Mouse (Mus musculus) mouse trophoblast stem cell (cell line): ENCODE results near the gene Cd5.

Source experiments
- in situ Hi-C, 2 experiments: fragments of 300-500 bp; cut with MseI, MboI; formaldehyde crosslinking; loops; 2 replicates in 1 of 2; 3 replicates in 1 of 2; pipeline ENCODE4 v1.15.1; 2025

Gene Cd5

DNA sequence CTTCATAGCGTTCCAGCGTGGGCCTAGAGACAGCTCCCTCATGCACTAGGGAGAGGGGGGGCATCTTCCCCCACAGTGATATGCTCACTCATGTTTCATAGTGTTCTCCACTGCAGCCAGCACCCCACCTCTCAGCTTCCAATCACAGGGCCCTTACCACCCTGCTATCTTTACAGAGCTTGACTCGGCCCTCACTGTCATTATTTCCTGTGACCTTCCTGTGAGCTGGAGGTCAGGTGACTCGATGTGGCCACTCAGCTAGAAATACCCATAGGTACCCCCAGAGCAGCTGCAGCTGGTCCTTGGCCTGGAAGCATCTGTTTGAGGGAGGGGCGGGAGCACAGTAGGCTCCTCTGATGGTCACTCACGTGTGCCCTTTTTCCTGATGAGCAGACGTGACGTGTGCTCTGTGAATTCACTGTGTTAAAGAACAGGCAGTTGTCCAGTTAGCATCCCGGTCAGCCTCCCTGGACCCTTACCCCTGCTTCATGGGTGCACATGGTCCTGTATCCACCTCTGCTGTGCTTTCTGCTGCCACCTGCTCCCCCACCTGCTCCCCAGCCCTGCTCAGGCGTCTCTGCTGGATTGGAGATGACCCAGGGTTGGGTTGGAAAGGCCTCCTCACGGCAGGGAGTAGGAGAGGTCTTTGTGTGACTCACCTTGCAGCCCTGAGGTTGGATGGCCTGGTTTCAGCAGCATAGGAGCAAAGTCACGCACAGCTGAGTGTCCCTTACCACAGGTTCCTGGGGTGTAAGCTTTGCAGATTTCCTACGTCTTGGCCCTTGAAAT lies 31.5 kb downstream of the Cd5 start:
- in situ Hi-C loops: loop anchor here in 1 of 2 experiments (5.0 to 25.0 kb wide), 2 partner anchors 40 to 255 kb away; partner anchors contain the start of gene Ms4a10

DNA sequence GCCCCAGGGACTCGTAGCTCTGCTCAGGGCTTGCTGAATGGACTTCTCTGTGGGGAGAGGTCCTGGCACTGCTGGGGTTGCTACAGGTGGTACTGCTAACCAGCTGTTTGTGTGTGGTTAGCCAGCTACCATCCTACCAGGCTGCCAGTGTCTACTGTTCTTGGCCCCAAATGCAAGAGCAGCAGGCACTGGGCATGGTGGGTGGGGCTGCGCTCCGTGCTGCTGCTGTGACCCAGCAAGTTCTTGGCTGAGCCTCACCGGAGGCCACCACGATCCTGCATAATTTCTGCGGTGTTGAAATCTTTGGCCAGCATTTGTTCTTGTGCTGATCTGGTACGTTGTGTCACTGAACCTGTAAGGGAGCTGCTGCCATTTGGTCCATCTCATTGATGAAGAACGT lies 35.3 kb downstream of the Cd5 start:
- in situ Hi-C loops: loop anchor here in 1 of 2 experiments (25.0 kb wide), 1 partner anchor 259 kb away; the partner anchor contains the start of gene Ms4a10

DNA sequence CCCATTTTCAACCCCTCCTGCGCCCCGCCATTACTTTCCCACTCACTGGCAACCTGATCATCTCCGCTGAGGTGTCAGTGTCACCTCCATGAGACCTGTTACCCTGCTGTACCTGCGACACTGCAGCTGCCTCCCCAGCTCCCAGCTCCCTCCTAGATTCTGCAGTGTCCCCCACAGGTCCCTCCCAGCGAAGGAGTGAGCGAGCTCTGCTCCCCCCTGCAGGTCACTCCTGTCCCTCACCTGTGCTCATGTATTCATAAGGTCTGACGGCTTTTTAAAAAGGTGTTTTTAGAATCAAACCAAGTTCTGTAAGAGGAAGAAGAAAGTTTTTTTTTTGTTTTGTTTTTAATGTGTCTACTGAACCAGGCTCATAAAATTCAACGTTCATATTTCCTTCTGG lies 36.7 kb downstream of the Cd5 start:
- in situ Hi-C loops: loop anchor here in 1 of 2 experiments (25.0 kb wide), 1 partner anchor 260 kb away; the partner anchor contains the start of gene Ms4a10

DNA sequence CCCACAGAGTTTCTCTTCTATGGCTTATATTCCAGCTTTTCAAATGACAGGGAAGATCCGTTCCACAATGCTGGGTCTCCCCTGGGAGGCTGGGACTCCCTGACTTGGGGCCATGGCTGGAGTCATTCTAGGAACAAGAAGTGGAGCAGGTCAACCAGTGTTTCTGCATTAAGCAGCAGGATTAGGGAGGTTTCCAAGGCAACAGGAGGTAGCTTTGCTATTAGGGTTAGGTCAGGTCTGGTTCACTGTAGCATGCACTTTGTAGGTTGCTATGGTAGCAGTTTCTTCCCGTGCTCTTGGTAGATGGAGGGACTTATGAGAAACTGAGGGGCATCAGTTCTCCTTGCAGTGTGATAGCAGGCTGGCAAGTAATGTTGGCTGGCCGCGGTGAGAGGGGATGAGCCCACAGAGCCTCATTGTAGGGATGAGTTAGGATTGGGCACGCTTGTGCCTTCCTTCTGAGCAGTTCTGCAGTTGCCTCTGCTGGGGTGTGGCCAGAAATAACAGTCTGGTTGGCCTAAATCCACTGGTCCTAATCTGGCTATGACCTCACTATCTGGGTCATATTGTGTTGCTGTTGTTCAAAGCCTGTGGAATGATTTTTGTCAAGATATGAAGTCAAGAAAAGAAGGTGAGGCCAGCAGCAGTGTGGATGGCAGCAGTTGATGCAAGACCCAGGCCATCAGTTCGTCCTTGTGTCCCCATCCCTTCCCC lies 37.6 kb downstream of the Cd5 start:
- in situ Hi-C loops: loop anchor here in 1 of 2 experiments (25.0 kb wide), 1 partner anchor 261 kb away; the partner anchor contains the start of gene Ms4a10

DNA sequence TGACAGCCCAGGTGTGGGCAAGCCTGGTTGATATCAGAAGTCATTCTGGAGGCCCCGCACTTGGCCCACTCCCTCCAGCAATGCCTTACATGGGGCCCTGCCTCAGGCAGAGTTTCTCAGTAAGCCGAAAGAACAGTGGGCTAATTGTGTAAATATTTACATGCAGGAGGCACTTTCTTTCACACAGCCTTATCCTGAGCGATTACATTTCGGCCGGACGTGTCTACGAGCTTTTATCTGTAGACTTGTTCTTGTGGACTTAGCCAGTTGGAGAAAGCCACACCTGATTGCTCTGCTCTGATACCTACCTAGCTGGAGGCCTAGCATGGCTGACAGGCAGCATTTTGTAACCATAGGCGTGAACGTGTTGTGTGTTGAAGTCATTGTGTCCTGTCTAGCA lies 39.0 kb downstream of the Cd5 start:
- in situ Hi-C loops: loop anchor here in 1 of 2 experiments (25.0 kb wide), 1 partner anchor 262 kb away; the partner anchor contains the start of gene Ms4a10

DNA sequence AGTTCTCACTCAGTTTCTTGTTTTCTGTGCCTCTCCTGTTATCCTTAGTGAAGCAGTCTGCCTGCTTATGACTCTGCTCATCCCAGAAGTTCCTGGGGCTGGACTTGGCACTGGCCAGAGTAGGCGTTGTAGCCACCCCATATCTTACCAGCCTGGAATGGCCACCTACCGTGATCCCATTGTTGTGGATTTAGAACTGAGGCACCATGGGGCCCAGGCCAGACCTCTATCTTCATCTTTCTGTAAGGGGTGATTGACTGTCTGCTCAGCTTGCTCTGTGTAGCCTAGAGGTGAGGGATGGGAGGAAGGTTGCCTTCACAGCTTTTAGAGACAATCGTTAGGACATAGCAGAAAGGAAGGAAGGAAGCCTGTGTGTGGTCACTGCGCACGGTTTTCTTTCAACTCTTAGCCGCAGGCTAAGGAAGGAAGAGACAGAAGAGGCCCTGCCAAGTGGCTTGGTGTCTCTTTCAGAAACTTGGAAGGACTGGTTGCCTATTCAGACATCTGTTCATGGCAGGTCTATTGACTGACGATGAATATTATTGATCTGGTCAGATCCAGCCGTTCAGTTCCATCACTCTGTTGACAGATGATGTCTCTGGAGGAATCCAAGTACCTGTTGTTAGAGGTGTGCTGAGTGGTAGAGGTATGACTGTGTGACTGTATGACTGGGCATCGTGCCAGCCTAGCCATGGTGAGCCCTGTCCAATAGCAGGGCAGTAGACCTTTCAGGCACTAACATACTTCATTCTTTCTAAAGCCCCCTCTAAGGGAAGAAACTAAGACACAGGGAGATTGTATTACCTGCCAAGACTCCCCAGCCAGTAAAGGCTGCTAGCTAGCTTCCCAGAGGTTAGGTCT lies 40.4 kb downstream of the Cd5 start:
- in situ Hi-C loops: no loop called here

DNA sequence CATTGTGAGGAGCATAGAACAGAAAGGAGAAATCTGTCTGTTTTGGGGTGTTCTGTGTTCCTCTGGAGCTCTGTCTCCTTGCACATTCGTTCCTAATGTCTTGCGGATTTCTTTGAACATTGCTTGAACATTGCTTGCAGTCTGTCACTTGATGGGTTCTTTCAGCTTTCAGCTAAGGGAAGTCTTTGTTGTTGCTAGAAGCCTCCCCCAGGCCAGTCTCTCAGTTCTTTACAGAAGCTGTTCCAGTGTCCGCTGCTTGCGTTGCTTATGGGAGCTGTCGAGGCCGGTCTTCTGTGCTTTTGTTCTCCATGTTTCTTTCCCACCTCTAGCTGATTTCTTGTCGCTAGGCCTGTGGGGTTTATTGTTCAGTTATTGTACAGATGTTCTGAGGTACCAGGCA lies 43.0 kb downstream of the Cd5 start:
- in situ Hi-C loops: no loop called here

DNA sequence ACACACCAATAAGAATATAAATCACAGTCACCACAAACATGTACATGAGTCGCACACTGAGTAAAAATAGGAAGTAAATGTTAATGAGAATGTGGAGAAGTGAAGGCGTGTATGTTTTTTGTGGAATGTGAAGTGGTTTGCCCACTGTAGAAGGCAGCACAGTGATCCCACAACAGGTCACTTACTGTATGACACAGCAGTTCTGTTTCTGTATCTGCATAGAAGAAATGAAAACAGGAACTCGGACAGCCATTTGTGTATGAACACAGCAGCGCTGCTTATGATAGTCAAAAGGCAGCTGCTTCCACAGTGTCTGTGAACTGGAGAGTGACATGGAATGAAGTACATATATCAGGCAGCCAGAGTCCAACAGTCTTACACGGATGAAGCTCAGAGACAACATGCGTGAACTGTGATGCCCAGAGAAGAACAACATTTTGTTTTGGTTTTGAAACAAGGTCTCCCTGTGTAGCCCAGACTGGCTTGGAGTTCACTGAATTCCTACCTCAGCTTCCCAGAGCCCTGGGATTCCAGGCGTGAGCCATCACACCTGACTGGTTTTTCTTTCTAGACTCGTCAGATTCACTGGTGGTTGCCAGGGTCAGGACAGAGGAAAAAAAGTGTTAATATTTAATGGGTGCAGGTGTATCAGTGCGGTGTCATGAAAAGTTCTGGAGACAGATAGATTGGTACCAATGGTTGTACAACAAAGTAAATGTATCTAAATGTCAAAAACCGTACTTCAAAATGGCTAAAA lies 44.7 kb downstream of the Cd5 start:
- in situ Hi-C loops: no loop called here

DNA sequence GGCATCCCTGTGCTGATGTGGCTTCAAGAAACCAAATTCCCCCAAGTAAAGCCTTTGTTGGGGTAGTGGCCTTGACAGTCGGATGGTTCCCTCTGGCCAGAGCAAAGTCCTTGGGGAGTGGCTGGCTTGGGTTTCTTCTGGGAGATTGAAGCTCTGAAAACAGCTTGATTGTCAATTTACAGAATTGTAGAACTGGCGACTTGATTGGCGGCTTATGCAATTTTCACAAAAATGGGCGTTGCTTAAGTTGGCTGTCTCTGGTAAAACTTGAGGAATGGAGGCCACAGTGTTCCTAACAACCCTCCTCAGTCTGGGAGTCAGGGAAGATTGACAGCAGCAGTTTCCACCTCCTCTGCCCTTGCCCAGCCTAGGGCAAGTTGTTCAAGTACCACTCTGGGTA lies 46.4 kb downstream of the Cd5 start:
- in situ Hi-C loops: no loop called here

DNA sequence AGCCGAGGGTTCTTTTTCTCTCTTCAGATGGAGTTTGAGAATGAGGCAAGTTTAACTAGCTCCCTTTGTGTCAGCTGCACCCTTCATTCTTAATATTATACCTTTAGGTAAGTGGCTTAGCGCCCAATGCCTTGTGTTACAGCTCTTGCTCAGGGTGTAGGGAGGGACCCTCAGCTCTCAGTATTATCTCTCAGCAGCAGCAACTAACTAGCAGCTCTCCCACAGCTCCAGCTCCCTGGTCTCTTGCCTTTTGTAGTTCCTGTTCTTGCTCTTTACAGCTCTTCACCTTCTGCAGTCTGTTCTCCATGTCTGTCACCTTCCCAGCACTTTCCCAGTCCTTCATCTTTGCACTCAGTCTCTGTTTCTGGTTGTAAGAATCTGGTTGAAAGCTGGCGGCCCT lies 47.1 kb downstream of the Cd5 start:
- in situ Hi-C loops: no loop called here

DNA sequence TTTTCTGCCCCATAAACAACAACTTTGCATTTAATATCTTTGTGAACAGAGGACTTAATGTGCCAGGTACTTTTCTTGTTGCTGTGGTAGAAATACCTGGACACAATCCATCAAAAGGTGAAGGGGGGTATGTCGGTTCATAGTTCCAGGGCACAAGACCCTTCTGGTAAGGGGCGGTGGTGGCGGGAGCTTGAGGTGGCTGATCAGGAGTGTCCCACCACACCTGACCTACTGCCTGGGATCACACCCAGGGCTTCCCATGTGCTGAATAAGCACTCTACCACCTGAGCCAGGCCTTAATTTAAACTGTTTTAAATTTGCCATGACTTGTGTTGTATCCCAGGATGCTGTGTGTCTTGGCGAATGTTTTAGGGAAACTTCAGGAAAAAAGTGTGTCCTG lies 47.7 kb downstream of the Cd5 start:
- in situ Hi-C loops: no loop called here

DNA sequence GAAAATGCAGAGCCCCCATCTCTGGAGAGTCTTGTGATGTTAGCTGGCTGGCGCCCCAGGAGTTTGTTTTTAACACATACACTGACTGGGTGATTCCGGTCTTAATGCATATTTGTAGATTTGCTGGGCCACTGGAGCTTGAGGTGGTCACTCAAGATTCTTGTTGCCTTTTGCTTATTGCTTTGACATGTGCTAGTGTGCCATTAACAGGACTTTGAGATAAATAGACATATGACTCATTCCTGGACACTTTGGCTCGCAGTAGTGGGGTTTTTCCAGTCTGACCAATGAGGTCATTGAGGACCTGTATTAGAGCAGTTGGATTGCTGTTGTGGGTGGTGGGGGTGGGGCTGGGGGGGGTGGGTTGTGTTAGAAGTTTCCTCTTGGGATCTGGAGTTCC lies 48.5 kb downstream of the Cd5 start:
- in situ Hi-C loops: no loop called here

DNA sequence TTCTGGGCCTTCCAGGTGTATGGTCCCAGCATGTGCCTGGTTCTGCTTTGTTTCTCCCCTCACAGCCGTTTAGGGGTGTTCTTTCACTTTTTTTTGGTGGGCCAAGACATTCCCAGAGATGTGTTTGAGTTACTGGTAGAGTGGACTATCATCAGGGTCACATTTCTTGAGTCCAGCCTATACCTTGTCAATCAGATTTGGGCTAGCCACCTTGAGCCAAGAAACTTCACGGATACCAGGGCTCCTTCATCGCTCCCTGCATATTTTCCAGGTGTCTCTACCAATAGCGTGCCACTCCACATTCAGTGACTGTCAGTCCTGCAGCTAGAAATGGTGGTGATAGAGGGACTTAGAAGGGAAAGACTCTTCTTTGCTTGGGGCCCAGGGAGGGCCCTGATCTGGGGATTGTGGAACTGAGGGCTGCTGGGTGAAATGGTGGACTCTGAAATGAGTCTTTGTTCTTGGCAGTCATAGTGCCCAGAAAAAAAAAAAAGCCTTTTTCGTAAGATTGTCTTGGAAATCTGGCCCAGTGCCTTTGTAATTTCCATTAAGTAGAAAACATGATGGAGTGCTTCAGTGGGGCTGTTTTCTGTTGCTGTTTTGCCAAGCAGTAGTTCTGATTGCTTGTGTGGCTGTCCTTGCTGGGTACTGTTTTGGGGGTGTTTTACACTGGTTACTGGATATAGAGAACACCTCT lies 49.2 kb downstream of the Cd5 start:
- in situ Hi-C loops: no loop called here

DNA sequence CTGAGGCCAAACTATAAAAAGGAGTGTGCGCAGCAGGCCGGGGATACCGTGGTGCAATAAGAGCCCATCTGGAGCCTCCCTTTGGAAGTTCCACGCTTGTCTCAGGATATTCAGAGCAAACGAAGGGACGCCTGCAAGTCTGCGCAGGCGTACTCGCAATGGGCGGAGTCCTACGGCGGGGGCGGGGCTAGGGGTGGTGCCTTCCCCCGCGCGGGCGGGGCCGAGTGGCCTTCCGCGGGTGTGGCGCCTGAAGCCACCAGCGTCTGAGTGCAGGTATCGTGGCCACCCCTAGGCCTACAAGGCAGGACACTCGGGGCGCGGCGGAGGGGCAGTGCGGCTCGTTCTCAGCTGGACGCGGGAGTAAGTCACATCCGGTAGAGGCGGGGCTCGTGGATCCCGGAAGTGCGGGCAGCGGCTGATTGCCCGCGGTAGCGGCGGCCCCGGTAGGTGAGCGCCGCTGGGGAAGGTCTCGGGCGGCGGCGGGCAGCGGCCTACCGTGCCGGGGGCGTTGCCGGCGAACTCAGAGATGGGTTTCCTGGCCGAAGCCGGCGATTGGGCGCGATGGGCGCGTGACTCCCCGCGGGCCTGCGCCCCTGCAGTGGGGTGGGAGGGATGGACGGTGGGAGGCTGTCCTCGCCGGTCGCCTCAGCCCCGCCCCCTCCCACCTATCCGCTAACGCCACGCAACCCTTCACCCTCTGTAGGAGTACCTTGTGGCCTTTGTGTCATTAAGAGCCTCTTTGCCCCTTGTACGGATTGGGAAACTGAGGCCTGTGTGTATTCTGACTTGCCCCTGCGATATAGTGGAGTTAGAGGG lies 50.1 kb downstream of the Cd5 start, which contains the start of gene Vps37c:
Vps37c (plus strand) TSS at position 199 of the 816 bp plus-strand sequence.
- in situ Hi-C loops: no loop called here

DNA sequence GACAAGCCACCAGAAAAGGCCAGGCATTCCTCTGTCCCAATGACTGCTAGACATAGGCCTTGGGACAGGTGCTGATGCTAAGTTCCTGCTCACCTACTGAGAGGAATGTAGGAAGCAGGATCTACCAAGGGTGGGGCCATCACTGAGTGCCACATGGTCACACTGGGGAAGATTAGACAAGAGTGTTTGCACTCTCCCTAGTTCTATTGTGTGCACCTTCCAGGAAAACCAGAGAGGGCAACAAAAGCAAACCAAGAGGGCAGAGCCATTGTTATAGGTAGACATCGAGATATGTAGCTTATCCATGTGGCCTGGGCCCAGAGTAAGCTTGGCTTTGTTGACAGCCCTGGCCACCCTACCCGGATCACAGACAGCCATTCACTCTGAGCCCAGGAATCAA lies 53.1 kb downstream of the Cd5 start:
- in situ Hi-C loops: no loop called here

DNA sequence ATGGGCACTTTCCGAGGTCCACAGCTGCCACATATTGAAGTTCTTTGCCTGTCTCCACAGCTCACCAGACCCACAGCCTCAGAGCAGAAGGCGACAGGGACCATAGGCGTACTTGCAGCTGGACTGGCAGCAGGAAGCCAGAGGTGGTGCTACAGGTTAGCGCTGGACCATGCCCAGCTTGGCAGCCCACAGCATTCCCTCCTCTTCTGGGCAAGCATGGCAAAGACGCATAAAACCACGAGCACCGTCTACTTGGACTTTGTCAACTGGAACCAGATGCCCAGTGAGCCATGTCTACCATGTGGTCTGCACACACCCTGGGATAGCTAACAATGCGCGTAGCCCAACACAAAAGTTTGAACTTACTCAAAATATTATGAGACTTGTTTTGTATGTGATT lies 53.7 kb downstream of the Cd5 start:
- in situ Hi-C loops: no loop called here

DNA sequence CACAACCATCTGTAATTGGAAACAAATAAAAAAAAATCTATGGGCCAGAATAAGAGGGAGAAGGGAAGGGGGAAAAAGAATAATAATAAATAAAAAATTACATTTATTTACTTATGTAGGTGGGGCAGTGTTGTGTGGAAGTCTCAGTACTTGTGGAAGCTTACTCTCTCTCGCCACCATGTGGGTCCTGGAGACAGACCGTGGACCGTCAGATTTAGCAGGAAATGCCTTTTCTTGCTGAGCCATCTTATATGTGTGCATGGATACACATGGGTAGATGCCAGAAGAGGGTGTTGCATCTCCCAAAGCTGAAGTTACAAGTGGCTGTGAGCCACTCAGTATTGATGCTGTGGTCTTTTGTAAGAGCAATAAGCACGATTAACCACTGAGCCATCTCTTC lies 57.2 kb downstream of the Cd5 start:
- in situ Hi-C loops: no loop called here

DNA sequence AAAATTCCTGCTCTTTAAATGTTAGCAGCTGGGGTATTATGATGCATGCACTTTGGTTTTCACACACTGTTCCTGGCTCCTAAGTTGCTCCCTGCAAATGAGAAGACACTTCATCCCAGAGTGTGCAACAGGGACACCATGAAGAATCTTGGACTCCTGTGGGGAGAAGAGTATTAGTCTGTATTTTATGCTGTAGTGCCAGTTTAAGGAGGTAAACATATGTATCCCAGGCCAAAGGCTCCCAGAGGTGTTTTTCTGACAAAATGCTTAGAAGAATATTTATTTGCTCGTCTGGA lies 60.1 kb downstream of the Cd5 start:
- in situ Hi-C loops: no loop called here

DNA sequence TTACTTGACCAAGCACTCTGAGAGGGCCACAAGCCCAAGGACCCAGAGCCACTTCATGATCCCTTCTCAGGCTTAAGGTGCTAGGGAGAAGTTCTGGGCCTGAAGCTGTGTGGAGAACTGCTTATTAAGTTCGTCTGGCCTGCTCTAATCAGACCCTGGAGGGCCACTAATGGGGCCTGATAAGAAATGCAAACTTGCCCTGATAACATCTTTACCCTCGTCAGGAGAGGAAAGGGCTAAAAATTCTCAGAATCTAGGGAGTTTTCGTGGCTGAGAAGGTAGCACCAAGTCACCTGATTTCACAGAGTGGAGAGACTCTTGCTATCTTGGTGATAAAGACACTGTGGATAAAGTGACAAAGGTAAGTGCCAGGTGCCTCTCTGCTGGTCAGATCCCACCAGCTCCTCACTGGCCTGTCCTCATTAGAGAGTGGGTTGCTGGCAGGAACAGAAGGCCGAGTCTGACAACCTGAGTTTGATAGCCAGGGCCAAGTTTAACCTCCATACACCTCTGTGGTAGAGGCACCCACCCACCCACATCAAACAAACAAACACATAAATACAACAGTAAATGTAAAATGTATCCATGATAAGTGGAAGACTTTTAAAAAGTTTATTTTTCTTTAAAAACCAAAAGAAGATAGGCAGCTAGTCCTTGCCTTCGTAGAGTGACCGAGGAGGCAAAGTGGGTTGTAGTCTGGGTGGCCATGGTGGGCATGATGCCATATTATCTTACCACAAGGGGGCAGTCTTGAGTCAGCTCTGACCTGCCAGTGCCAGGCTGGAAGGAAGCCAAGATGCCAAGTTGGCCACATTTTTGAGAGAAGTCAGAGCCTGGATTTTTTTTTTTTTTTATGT lies 60.7 kb downstream of the Cd5 start, which contains the start of gene Pga5:
Pga5 (minus strand) TSS at position 157 of the 857 bp plus-strand sequence.
- in situ Hi-C loops: no loop called here
